Mouse (Mus musculus) heart, postnatal 36 days (tissue): Measurements from ENCODE around the gene Per1. TPM values are rescaled to one million over a fixed set of nuclear protein-coding genes. Genes with fewer than 3 reads are reported as not detected.
"Not testable (repeated sequence)": the region's sequence is repeated elsewhere in the genome, so short reads cannot be mapped to it uniquely, and the experiment has no call there.

Experiments
- DNase-seq, 2 experiments: peaks; one replicate each; pipeline ENCODE4 v3.0.0; 2021 to 2022
- intact Hi-C: fragments of 180-260 bp; cut with DNase I; formaldehyde crosslinking; loops from one replicate; pipeline ENCODE4 v1.15.1; 2025
- total RNA-seq, 2 experiments: library from RNA; stranded (reverse); gene quantifications; 2 replicates each; pipeline ENCODE4 v1.2.3; 2021

Gene Per1
- total RNA-seq, 2 experiments from 2014 or later, result 34.2 to 82.1 TPM

DNA sequence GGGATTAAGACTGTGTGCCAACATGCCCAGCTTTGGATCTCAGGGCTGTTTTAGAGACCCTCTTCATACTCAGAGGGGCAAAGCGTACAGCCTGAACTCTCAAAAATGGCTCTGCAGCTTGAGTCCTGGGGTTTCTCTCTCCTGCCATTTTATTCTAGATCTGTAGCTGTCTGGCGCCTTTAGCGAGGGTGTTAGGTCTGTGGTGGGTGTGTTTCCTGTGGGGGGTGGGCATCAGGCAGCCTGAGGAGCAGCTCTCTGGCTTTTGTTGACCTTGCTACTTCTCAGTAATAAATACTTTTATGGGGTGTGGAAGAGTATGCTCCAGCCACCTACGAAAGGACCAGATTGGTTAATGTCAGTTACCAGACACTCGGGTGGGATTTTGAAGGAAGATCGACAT is 17.0 kb upstream of the Per1 start:
- no peak for DNase-seq
- intact Hi-C loops, result no loop called here

DNA sequence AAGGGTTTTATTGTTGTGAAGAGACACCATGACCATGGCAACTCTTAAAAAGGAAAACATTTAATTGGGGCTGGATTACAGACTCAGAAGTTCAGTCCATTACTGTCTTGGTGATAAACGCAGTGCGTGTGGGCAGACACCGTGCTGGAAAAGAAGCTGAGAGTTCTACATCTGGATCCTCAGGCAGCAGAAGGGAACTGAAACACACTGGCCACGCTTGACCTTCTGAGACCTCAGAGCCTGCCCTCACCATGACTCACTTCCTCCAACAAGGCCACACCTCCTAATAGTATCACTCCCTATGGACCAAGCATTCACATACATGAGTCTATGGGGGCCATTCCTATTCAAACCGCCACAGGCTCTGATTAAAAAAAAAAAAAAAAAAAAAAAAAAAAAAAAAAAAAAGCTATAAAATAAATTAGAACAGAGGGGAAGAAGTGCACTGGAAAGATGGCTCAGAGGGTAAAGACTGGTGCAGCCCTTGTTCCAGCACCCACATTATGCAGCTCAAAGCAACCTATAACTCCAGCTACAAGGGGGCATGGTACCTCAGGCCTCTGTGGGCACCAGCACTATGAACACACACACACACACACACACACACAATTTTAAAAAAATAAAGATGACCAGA is 16.1 kb upstream of the Per1 start:
- DNase-seq, result peak in 1 of 2 experiments; percentile 18
- intact Hi-C loops, result no loop called here

DNA sequence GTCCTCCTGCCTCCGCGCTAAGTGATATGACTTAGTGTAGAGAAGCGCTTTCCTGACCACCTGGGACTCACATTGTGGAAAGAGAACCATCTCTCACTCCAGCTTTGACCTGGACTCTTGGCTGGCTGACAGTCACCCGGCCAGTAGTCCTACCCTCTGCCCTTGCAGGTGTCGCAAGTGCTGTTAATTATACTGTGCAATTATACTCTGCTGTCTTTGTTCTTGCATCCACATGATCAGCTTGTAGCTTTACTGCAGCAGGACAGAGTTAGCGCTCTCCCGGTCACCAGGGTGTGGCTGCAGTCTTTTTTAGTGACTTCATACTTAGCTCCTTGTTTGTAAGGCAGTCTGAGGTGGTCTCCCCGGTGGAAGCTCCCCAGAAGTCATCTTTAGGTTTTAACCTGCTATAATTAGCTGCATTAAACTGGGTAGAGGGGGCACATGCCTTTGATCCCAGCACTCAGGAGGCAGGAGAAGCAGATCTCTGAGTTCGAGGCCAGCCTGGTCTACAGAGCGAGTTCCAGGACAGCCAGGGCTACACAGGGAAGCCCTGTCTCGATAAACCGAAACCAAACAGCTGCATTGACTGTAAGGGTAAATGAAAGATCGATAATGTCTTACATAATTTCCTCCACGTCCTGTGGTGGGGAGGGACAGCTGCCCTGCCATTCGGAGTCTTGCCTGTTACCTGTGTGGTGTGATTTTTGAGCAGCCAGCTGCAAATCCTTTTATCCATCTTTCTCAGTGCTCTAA is 14.7 kb upstream of the Per1 start:
- intact Hi-C loops, result no loop called here
- DNase-seq, result no peak

DNA sequence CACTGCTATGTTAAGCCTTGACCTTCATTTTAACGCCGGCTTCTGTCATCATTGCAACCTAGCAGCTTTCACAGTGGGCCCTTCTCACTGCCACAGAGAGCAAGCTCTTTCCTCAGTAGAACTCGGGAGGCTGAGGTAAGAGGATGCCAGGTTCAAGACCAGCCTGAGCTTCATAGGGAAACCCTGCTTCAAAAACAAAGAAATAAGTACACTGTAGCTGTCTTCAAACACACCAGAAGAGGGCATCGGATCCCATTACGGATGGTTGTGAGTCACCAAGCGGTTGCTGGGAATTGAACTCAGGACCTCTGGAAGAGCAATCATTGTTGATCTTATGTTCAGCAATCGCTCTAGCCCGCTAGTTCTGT is 14.2 kb upstream of the Per1 start:
- intact Hi-C loops, result no loop called here
- DNase-seq, result no peak

DNA sequence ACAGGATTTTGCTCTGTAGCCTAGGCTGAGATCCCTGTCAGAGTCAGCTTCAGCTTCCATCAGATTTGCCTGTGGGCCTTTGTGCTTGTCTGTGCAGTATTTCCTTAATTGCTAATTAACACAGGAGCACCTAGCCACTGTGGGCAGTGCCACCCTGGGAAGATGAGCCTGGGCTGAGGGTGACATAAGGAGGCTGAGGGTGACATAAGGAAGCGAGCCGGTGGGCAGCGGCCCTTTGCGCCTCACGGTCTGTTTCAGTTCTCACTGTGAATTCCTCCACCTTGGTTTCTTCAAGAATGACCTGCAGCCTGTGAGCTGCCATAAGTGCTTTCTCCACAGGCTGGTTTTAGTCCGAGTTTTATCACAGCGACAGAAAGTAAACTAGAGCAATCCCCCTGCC is 13.4 kb upstream of the Per1 start:
- no peak for DNase-seq
- intact Hi-C loops, result no loop called here

DNA sequence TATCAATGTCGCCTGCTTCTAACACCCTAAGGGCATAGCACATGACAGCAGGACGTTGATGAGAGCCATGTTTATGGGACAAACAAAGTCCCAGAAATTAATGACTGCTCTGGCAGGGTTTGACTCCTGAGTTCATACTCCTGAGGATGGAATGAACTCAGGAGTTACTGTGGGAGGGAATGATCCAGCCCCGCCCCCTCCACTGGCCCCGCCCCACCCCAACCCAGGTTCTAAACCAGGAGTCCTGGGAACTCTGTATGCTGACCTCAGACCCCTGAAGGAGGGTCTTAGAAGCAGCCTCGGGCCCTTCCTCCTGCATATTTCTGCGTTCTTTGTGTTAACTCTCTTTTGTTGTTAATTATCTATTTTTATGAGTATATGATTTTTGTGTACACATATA is 9.4 kb upstream of the Per1 start:
- no peak for DNase-seq
- intact Hi-C loops, result no loop called here

DNA sequence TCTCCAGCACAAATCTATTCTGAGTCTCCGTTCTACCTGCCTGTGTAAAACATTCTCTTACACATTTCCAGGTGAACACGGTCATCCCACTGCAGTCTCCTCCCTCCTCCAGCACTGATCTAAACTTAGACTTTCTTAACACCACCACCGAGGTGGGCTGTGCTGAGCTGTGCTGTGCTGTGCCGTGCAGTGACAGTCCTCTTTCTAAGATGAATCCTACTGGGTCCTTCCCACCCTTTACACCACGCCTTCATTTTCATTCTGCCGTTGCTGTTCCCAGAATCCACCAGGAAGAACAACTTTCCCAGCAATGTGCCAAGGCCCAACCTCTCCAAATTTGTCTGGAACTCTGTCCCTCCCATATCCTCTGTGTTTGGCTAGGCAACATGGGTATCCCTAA is 8.6 kb upstream of the Per1 start:
- intact Hi-C loops, result no loop called here
- DNase-seq, result no peak

- DNase-seq, result no peak
- intact Hi-C loops, result no loop called here
These were observed 7.9 kb upstream of the Per1 start for GRCm38 (mm10) chr11:69087082-69087481.

DNA sequence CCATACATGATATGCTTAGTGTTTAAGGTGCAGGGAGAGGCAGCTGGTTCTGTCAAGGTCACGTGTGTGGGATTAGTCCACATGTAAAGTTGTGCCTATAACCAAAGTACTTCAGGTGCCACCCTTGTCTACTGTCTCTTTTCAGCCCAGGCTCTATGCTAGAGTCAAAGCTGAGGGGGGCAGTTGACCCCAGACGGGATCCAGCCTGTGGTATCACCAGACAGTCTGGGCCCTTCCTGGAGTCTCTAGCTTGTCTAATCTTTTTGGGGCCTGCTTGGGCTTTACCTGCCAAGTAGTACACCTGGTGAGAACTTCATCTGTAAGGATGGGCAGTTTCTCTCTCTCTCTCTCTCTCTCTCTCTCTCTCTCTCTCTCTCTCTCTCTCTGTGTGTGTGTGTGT is 7.4 kb upstream of the Per1 start:
- intact Hi-C loops, result no loop called here
- DNase-seq, result no peak

DNA sequence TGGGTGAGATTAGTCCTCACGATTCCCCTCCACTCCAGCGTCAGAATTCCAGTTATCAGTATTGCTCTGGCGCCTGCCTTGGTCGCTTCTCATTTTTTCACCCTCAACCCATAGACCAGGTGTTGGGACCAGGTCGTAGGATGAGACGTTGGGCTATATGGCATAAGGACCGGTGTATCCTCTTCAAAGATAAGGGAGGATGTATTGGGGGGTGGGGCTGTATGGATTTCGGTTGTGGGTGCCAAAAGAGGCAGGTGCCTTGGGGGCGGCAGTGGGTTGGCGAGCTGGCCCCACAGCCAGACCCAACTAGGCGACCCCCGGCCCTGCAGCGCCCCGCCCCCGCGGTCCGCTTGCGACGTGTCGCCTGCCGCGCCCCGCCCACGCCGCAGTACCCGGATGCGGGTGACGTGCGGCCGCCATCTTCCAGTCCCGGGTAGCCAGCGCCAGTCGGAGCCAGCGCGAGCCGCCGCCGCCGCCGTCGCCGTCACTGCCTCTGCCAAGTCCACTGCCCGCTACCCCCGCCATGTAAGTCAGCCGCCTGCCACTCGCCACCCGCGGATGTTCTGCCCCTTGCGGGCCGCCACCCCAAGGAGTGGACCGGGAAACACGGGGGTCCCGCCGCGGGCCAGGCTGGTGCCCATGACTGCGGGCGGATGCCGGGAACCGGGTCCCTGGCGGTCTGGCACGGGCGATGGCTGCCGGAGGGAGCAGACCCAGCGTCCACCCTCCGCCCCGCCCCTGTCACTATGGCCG is 6.7 kb upstream of the Per1 start, which contains the start of gene Vamp2:
Gene Vamp2 (plus strand): TSS at position 388 of the 753 bp plus-strand sequence.
- intact Hi-C loops, result loop anchor here (2.0 kb wide), 1 partner anchor 17 kb away; the partner anchor contains the start of gene Tmem107
- DNase-seq, result peak; percentile 93 to 94

- intact Hi-C loops, result loop anchor here (2.0 kb wide), 1 partner anchor 18 kb away; the partner anchor contains the start of gene Tmem107
- peak in 1 of 2 experiments; percentile 7 for DNase-seq
These were observed 6.0 kb upstream of the Per1 start for GRCm38 (mm10) chr11:69088856-69089615.

- DNase-seq, result peak in 1 of 2 experiments; percentile 15
- intact Hi-C loops, result loop anchor here (2.0 kb wide), 1 partner anchor 19 kb away; the partner anchor contains the start of gene Tmem107
These were observed 5.3 kb upstream of the Per1 start for GRCm38 (mm10) chr11:69089616-69090290.

- peak in 1 of 2 experiments; percentile 10 for DNase-seq
- intact Hi-C loops, result no loop called here
These were observed 4.7 kb upstream of the Per1 start for GRCm38 (mm10) chr11:69090367-69090766.

GRCm38 (mm10) chr11:69091566-69092385 is 3.2 kb upstream of the Per1 start:
- DNase-seq, result no peak
- intact Hi-C loops, result loop anchor here (1.0 kb wide), 1 partner anchor 31 kb away; the partner anchor contains the start of gene 9130213A22Rik

DNA sequence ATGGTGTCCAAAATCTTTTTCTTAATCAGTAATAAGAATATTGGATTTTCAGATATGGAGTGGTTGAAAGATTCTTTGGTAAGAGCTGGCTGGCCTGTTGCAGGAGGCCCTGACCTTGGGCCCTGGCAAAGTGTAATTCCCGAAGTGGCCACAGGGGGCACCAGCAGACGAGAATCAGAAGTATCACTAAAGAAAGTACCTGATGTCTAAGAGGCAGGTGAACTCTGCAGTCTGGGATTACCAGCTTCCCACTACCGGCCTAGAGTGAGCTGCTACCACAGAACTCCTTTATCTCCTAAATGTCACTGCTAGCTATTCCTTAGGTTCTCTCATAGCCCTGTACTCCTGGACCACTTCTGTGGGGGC is 2.6 kb upstream of the Per1 start:
- intact Hi-C loops, result loop anchor here (1.0 kb wide), 1 partner anchor 30 kb away; the partner anchor contains the start of gene 9130213A22Rik
- DNase-seq, result peak; percentile 90 to 96

- DNase-seq, result no peak
- intact Hi-C loops, result loop anchor here (1.0 kb wide), 1 partner anchor 29 kb away; the partner anchor contains the start of gene 9130213A22Rik
These were observed 2.1 kb upstream of the Per1 start for GRCm38 (mm10) chr11:69092871-69093270.

DNA sequence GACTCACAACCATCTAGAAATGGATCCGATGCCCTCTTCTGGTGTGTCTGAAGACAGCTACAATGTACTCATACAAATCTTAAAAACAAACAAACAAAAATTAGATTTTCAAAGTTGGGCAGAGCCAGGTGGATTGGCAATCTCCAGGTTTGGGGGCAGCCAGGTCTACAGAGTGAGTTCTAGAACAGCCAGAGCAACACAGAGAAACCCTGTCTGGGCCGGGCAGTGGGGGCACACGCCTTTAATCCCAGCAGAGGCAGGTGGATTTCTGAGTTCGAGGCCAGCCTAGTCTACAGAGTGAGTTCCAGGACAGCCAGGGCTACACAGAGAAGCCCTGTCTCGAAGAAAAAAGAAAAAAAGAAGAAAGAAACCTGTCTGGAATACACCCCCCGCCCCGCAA is 1.2 kb upstream of the Per1 start:
- peak; percentile 17 to 18 for DNase-seq
- intact Hi-C loops, result not testable (repeated sequence)

- intact Hi-C loops, result loop anchor here (5.0 kb wide), 2 partner anchors 302 to 322 kb away; partner anchors contain the start of genes Cyb5d1, Naa38 and Tmem88
- peak; percentile 57 to 73 for DNase-seq
These were observed 654 bp downstream of the Per1 start for GRCm38 (mm10) chr11:69095511-69096231.
